Mouse (Mus musculus) forebrain, embryonic 16.5 days (tissue): ENCODE measurements around the gene Cd209g. TPM values are rescaled to one million over a fixed set of nuclear protein-coding genes. Genes with fewer than 3 reads are reported as not detected.

Experiments
- polyA plus RNA-seq: library from polyadenylated mRNA; unstranded; fragments of >200 nt; fragmentation: Nextera tagmentation; extraction: Ambion mirVana; gene quantifications from 2 replicates; pipeline ENCODE4 v1.2.1, GENCODE M21; 2015

Cd209g gene
- polyA plus RNA-seq, 1 experiment from 2014 or later: not detected

Other genes with a start within 250 kb of the Cd209g start
- not detected in 2 replicates for gene Cd209b, start 207.3 kb upstream of the Cd209g start, polyA plus RNA-seq
- 0.31 and 0.77 TPM in 2 replicates for gene Cd209c, start 179.4 kb upstream of the Cd209g start, polyA plus RNA-seq
- 0.25 TPM in 1 of 2 replicates, not detected in the other for gene Cd209f, start 28.3 kb upstream of the Cd209g start, polyA plus RNA-seq
- 97.4 and 117 TPM in 2 replicates for gene Evi5l, start 32.5 kb downstream of the Cd209g start, polyA plus RNA-seq
- gene Prr36, start 83.4 kb downstream of the Cd209g start, polyA plus RNA-seq: 47.7 and 49.0 TPM in 2 replicates
- gene Lrrc8e, start 92.7 kb downstream of the Cd209g start, polyA plus RNA-seq: 0.05 TPM in 1 of 2 replicates, not detected in the other
- gene Map2k7, start 104.6 kb downstream of the Cd209g start, polyA plus RNA-seq: 24.3 and 28.9 TPM in 2 replicates
- gene Gm49320, start 104.8 kb downstream of the Cd209g start, polyA plus RNA-seq: 0.98 and 1.3 TPM in 2 replicates
- gene Tgfbr3l, start 114.1 kb downstream of the Cd209g start, polyA plus RNA-seq: 2.6 and 3.3 TPM in 2 replicates
- gene Snapc2, start 119.0 kb downstream of the Cd209g start, polyA plus RNA-seq: 65.8 and 69.8 TPM in 2 replicates
- 417 and 424 TPM in 2 replicates for gene Ctxn1, start 125.2 kb downstream of the Cd209g start, polyA plus RNA-seq
- 41.1 and 44.5 TPM in 2 replicates for gene Timm44, start 141.8 kb downstream of the Cd209g start, polyA plus RNA-seq
- gene Ccl25, start 191.1 kb downstream of the Cd209g start, polyA plus RNA-seq: 17.1 and 21.6 TPM in 2 replicates
- gene Elavl1, start 191.3 kb downstream of the Cd209g start, polyA plus RNA-seq: 127 and 150 TPM in 2 replicates